Mouse (Mus musculus): ENCODE data around the gene Hook2. TPM values are rescaled to one million over a fixed set of nuclear protein-coding genes. Genes with fewer than 3 reads are reported as not detected.

The Hook2 gene
- 1.8 TPM for polyA plus RNA-seq (2014; fragmentation: Illumina TruSeq; extraction: RNeasy Lipid Tissue Mini Kit (QIAGEN cat#74804); ENCODE audit: low read depth, low replicate concordance)

GRCm38 (mm10) chr8:84990349-84990748 is at the start of gene Hook2:
Gene Hook2, plus strand, starts transcription at chr8:84990603.

DNA sequence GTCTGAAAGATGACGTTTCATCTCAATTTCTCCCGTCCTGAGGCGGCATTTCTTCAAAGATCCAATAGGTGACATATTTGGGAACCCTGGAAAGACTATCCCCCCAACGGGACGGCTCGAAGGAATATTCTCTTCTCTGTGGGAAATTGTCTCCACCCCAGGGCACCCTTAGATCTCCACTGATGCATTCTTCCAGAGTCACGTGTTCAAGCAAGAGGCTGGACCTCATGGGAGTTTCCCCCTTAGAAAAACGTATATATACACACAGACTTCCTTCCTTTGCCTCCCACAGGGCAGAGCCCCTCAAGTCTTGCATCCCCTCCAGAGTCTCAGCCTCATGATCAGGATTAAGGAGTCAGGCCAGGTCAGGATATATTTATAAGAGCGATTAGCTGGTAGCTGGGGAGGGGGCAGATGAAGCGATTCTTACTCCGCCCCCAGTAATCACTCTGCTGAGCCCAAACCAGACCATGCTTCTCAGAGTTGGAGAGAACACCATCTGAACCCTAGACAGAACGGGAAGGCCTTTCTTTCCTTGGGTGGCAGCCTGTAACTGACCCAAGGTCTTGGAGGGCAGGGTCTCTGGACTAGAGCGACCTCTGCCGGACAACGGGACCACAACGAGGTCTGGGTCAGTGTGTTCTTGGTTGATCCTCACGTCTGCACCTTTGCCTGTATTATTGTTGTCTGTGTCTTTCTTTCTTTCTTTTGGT is 43.7 kb upstream of the Hook2 start, which contains the start of gene Rtbdn:
TSS of gene Rtbdn (plus strand) at position 464 of the 713 bp plus-strand sequence.

DNA sequence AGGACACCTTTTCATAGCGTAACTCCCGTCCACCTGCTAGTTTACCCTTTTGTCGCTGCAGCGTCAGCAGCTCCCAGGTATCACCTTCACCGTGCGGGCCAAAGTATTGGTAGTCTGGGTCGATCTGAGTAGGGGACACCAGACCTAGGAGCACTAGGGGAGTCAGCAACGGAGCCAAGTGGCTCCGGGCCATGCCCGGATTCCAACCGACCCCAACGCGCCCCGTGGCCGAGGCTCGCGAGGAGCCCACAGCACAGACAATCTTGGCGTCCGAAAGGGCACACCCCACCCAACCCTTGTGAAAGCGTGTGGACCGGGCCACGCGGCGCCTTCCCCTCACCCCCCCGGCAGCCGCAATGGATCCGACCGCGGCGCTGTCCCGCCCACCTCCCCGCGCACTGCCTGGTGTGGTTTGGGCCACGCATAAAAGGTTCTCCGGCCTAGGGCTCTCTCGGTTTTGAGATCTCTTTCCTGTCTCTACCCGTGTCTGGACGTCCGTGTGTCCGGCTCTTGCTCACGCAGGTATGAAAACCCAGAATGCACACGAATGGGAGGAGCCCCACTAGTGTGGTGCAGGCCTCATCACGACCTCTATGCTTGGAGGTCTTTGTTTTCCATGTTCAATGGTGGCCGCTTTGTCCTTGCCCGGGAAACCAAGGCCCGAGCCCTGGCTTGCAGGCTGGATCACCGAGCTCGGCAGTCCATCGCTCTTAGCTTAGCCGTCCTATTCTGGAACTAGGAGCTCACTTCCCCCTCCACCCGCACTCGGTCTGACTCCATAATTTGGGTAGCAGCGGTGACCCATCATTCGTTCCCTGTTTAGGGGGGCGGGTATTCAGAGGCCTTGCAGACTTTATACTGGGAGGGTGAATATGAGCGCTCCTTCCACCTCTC is 20.9 kb upstream of the Hook2 start, which contains the start of the genes Gm49661, Prdx2 and Rnaseh2a:
TSS of gene Gm49661 (minus strand) at position 193 of the 894 bp plus-strand sequence.
TSS of gene Prdx2 (plus strand) at position 347 of the 894 bp plus-strand sequence.
TSS of gene Rnaseh2a (minus strand) at position 527 of the 894 bp plus-strand sequence.

GRCm38 (mm10) chr8:84978248-84978940 is 12.0 kb upstream of the Hook2 start, which contains the start of gene Junb:
Gene Junb, minus strand, starts transcription at chr8:84978718.

GRCm38 (mm10) chr8:85014431-85014830 is 24.0 kb downstream of the Hook2 start, which contains the start of gene Best2:
Gene Best2, minus strand, starts transcription at chr8:85014531.

DNA sequence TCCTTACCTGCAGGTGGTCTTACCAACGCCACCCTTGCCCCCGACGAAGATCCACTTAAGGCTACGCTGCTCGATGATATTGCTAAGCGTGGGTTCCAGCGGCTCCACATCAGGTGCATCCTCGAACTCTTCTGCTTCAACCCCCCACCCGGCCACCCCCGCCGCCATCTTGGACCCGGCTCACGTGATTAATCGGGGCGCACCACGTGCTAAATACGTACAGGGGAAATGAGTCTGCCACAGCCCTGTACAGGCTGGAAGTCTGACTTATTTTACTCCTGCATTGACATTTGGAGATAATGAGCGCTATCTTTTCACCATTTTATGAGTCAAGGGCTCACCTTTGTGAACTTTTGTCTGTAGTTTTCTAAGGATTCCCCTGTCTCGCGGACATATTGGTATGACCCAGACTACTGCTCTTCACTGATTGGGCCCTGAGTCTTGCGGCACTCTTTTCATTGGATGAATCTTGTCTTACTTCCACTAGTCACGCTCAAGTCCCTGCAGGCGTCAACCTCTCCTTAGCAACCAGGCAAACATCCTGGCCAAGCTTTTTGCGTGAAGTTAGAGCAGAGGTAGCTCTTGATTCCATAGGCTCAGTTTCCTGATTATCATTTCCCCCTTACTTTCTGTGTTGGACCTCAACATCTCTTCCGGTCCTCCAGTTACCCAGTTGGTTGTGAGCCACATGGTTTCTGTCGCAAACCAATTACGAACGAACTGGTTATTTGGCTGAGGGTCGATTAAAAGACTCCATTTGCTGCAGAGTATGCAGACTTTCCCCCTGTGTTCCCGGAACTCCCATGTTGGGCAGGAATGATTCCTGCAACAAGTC is 34.9 kb downstream of the Hook2 start, which contains the start of gene Asna1:
TSS of gene Asna1 (minus strand) at position 184 of the 835 bp plus-strand sequence.

GRCm38 (mm10) chr8:85026670-85027515 is 36.5 kb downstream of the Hook2 start, which contains the start of gene Trir:
Gene Trir, plus strand, starts transcription at chr8:85026823.

GRCm38 (mm10) chr8:85036718-85037365 is 46.4 kb downstream of the Hook2 start, which contains the start of gene Tnpo2:
Gene Tnpo2, plus strand, starts transcription at chr8:85036915.

Other genes with a start within 250 kb of the Hook2 start
- 13.9 TPM for gene Nfix, start 190.3 kb upstream of the Hook2 start, polyA plus RNA-seq (2014; fragmentation: Illumina TruSeq; extraction: RNeasy Lipid Tissue Mini Kit (QIAGEN cat#74804); ENCODE audit: low read depth, low replicate concordance)
- 5.4 TPM for gene Dand5, start 167.8 kb upstream of the Hook2 start, polyA plus RNA-seq (2014; fragmentation: Illumina TruSeq; extraction: RNeasy Lipid Tissue Mini Kit (QIAGEN cat#74804); ENCODE audit: low read depth, low replicate concordance)
- gene Gadd45gip1, start 159.1 kb upstream of the Hook2 start, polyA plus RNA-seq (2014; fragmentation: Illumina TruSeq; extraction: RNeasy Lipid Tissue Mini Kit (QIAGEN cat#74804); ENCODE audit: low read depth, low replicate concordance), result 2.3 TPM
- 9.2 TPM for gene Rad23a, start 149.9 kb upstream of the Hook2 start, polyA plus RNA-seq (2014; fragmentation: Illumina TruSeq; extraction: RNeasy Lipid Tissue Mini Kit (QIAGEN cat#74804); ENCODE audit: low read depth, low replicate concordance)
- gene Calr, start 143.7 kb upstream of the Hook2 start, polyA plus RNA-seq (2014; fragmentation: Illumina TruSeq; extraction: RNeasy Lipid Tissue Mini Kit (QIAGEN cat#74804); ENCODE audit: low read depth, low replicate concordance), result 638 TPM
- 4.7 TPM for gene Farsa, start 133.6 kb upstream of the Hook2 start, polyA plus RNA-seq (2014; fragmentation: Illumina TruSeq; extraction: RNeasy Lipid Tissue Mini Kit (QIAGEN cat#74804); ENCODE audit: low read depth, low replicate concordance)
- gene Syce2, start 118.5 kb upstream of the Hook2 start, polyA plus RNA-seq (2014; fragmentation: Illumina TruSeq; extraction: RNeasy Lipid Tissue Mini Kit (QIAGEN cat#74804); ENCODE audit: low read depth, low replicate concordance), result 6.2 TPM
- gene Gcdh, start 96.7 kb upstream of the Hook2 start, polyA plus RNA-seq (2014; fragmentation: Illumina TruSeq; extraction: RNeasy Lipid Tissue Mini Kit (QIAGEN cat#74804); ENCODE audit: low read depth, low replicate concordance), result 51.8 TPM
- not detected for gene Klf1, start 88.7 kb upstream of the Hook2 start, polyA plus RNA-seq (2014; fragmentation: Illumina TruSeq; extraction: RNeasy Lipid Tissue Mini Kit (QIAGEN cat#74804); ENCODE audit: low read depth, low replicate concordance)
- gene Dnase2a, start 82.0 kb upstream of the Hook2 start, polyA plus RNA-seq (2014; fragmentation: Illumina TruSeq; extraction: RNeasy Lipid Tissue Mini Kit (QIAGEN cat#74804); ENCODE audit: low read depth, low replicate concordance), result 10.7 TPM
- not detected for gene Mast1, start 53.2 kb upstream of the Hook2 start, polyA plus RNA-seq (2014; fragmentation: Illumina TruSeq; extraction: RNeasy Lipid Tissue Mini Kit (QIAGEN cat#74804); ENCODE audit: low read depth, low replicate concordance)
- not detected for gene Rtbdn, start 43.6 kb upstream of the Hook2 start, polyA plus RNA-seq (2014; fragmentation: Illumina TruSeq; extraction: RNeasy Lipid Tissue Mini Kit (QIAGEN cat#74804); ENCODE audit: low read depth, low replicate concordance)
- gene Gm49661, start 21.2 kb upstream of the Hook2 start, polyA plus RNA-seq (2014; fragmentation: Illumina TruSeq; extraction: RNeasy Lipid Tissue Mini Kit (QIAGEN cat#74804); ENCODE audit: low read depth, low replicate concordance), result not detected
- 79.1 TPM for gene Prdx2, start 21.0 kb upstream of the Hook2 start, polyA plus RNA-seq (2014; fragmentation: Illumina TruSeq; extraction: RNeasy Lipid Tissue Mini Kit (QIAGEN cat#74804); ENCODE audit: low read depth, low replicate concordance)
- gene Rnaseh2a, start 20.8 kb upstream of the Hook2 start, polyA plus RNA-seq (2014; fragmentation: Illumina TruSeq; extraction: RNeasy Lipid Tissue Mini Kit (QIAGEN cat#74804); ENCODE audit: low read depth, low replicate concordance), result 7.6 TPM
- 0.99 TPM for gene Junb, start 11.9 kb upstream of the Hook2 start, polyA plus RNA-seq (2014; fragmentation: Illumina TruSeq; extraction: RNeasy Lipid Tissue Mini Kit (QIAGEN cat#74804); ENCODE audit: low read depth, low replicate concordance)
- gene Best2, start 23.9 kb downstream of the Hook2 start, polyA plus RNA-seq (2014; fragmentation: Illumina TruSeq; extraction: RNeasy Lipid Tissue Mini Kit (QIAGEN cat#74804); ENCODE audit: low read depth, low replicate concordance), result not detected
- gene Asna1, start 34.7 kb downstream of the Hook2 start, polyA plus RNA-seq (2014; fragmentation: Illumina TruSeq; extraction: RNeasy Lipid Tissue Mini Kit (QIAGEN cat#74804); ENCODE audit: low read depth, low replicate concordance), result 16.1 TPM
- 15.8 TPM for gene Trir, start 36.2 kb downstream of the Hook2 start, polyA plus RNA-seq (2014; fragmentation: Illumina TruSeq; extraction: RNeasy Lipid Tissue Mini Kit (QIAGEN cat#74804); ENCODE audit: low read depth, low replicate concordance)
- 18.2 TPM for gene Tnpo2, start 46.3 kb downstream of the Hook2 start, polyA plus RNA-seq (2014; fragmentation: Illumina TruSeq; extraction: RNeasy Lipid Tissue Mini Kit (QIAGEN cat#74804); ENCODE audit: low read depth, low replicate concordance)
- 1.0 TPM for gene Fbxw9, start 69.5 kb downstream of the Hook2 start, polyA plus RNA-seq (2014; fragmentation: Illumina TruSeq; extraction: RNeasy Lipid Tissue Mini Kit (QIAGEN cat#74804); ENCODE audit: low read depth, low replicate concordance)
- not detected for gene Gm5741, start 77.4 kb downstream of the Hook2 start, polyA plus RNA-seq (2014; fragmentation: Illumina TruSeq; extraction: RNeasy Lipid Tissue Mini Kit (QIAGEN cat#74804); ENCODE audit: low read depth, low replicate concordance)
- gene Dhps, start 81.2 kb downstream of the Hook2 start, polyA plus RNA-seq (2014; fragmentation: Illumina TruSeq; extraction: RNeasy Lipid Tissue Mini Kit (QIAGEN cat#74804); ENCODE audit: low read depth, low replicate concordance), result 14.2 TPM
- gene Wdr83os, start 90.1 kb downstream of the Hook2 start, polyA plus RNA-seq (2014; fragmentation: Illumina TruSeq; extraction: RNeasy Lipid Tissue Mini Kit (QIAGEN cat#74804); ENCODE audit: low read depth, low replicate concordance), result 10.6 TPM
- 2.3 TPM for gene Wdr83, start 90.7 kb downstream of the Hook2 start, polyA plus RNA-seq (2014; fragmentation: Illumina TruSeq; extraction: RNeasy Lipid Tissue Mini Kit (QIAGEN cat#74804); ENCODE audit: low read depth, low replicate concordance)
- 5.0 TPM for gene Man2b1, start 92.7 kb downstream of the Hook2 start, polyA plus RNA-seq (2014; fragmentation: Illumina TruSeq; extraction: RNeasy Lipid Tissue Mini Kit (QIAGEN cat#74804); ENCODE audit: low read depth, low replicate concordance)
- gene Zfp791, start 132.5 kb downstream of the Hook2 start, polyA plus RNA-seq (2014; fragmentation: Illumina TruSeq; extraction: RNeasy Lipid Tissue Mini Kit (QIAGEN cat#74804); ENCODE audit: low read depth, low replicate concordance), result 2.5 TPM
- not detected for gene Cks1brt, start 161.3 kb downstream of the Hook2 start, polyA plus RNA-seq (2014; fragmentation: Illumina TruSeq; extraction: RNeasy Lipid Tissue Mini Kit (QIAGEN cat#74804); ENCODE audit: low read depth, low replicate concordance)
- gene Olfr371, start 235.4 kb downstream of the Hook2 start, polyA plus RNA-seq (2014; fragmentation: Illumina TruSeq; extraction: RNeasy Lipid Tissue Mini Kit (QIAGEN cat#74804); ENCODE audit: low read depth, low replicate concordance), result not detected